ENCODE assay signal across 12 mouse cellular contexts in genomic region chr4:63232542-63233020, GRCm38 (mm10). TPM values are rescaled to one million over a fixed set of nuclear protein-coding genes. Genes with fewer than 3 reads are reported as not detected.
DNase-seq lines count a peak whose midpoint lies in the region; ATAC-seq and TF ChIP-seq lines count a peak whose summit lies in the region.
"Had no signal": no experiment of that assay in that cellular context is flagged by ENCODE, and none has a peak within 500 bp of the region (broad histone marks: within the 10 kb centered on the region; RNA-seq: fewer than 3 reads in every experiment).

No protein-coding gene starts in this region.

- no peak overlapping the region for H3K4me2 ChIP-seq in limb, embryonic 15.5 days
- no peak overlapping the region for H3K4me2 ChIP-seq in stomach, embryonic 16.5 days (ENCODE audit: low read depth, low read length)
- H3K4me2 ChIP-seq: midbrain, embryonic 13.5 days had no signal

- H3K4me3 ChIP-seq in limb, embryonic 15.5 days = no peak overlapping the region
- no peak overlapping the region for H3K4me3 ChIP-seq in limb, embryonic 10.5 days
- H3K4me3 ChIP-seq in kidney, adult 2 months (ENCODE audit: insufficient read depth, low read depth, low read length) = no peak overlapping the region
- no peak overlapping the region for H3K4me3 ChIP-seq in stomach, embryonic 16.5 days (replicated peaks; ENCODE audit: low read length)
- H3K4me3 ChIP-seq: midbrain, embryonic 13.5 days had no signal

- H3K27me3 ChIP-seq in limb, embryonic 15.5 days = no peaks in the 10 kb centered on the region
- no peaks in the 10 kb centered on the region for H3K27me3 ChIP-seq in limb, embryonic 10.5 days (ENCODE audit: low read depth, poor library complexity, severe bottlenecking)
- no peaks in the 10 kb centered on the region for H3K27me3 ChIP-seq in kidney, adult 2 months (replicated peaks; ENCODE audit: control insufficient read depth, insufficient read depth, low read length)
- no peaks in the 10 kb centered on the region for H3K27me3 ChIP-seq in stomach, embryonic 16.5 days (ENCODE audit: control insufficient read depth, insufficient read depth, low read length)
- H3K27me3 ChIP-seq: midbrain, embryonic 13.5 days had no signal

- TF ChIP-seq POLR2A in kidney, adult 2 months (IDR thresholded peaks at IDR 0.05; ENCODE audit: low read depth, low read length) = no peak

- H3K4me1 ChIP-seq in limb, embryonic 15.5 days = peaks cover 83% of the 10 kb centered on the region
- H3K4me1 ChIP-seq in limb, embryonic 10.5 days = peaks cover 30% of the 10 kb centered on the region
- H3K4me1 ChIP-seq in kidney, adult 2 months (ENCODE audit: control insufficient read depth, insufficient read depth, low read length) = peaks cover 73% of the 10 kb centered on the region
- H3K4me1 ChIP-seq in stomach, embryonic 16.5 days (ENCODE audit: control insufficient read depth, insufficient read depth, low read length) = peaks cover 44% of the 10 kb centered on the region

- peaks cover 38% of the 10 kb centered on the region for H3K36me3 ChIP-seq in limb, embryonic 15.5 days
- peaks cover 66% of the 10 kb centered on the region for H3K36me3 ChIP-seq in limb, embryonic 10.5 days
- no peaks in the 10 kb centered on the region for H3K36me3 ChIP-seq in kidney, adult 2 months (ENCODE audit: control insufficient read depth, insufficient read depth, low read length)
- H3K36me3 ChIP-seq in stomach, embryonic 16.5 days (ENCODE audit: control insufficient read depth, insufficient read depth, low read length) = no peaks in the 10 kb centered on the region
- H3K36me3 ChIP-seq: midbrain, embryonic 13.5 days had no signal

- TF ChIP-seq CTCF in kidney, adult 2 months (conservative IDR thresholded peaks at IDR 0.05; ENCODE audit: insufficient read depth, insufficient read length, low read depth, low read length) = no peak

- no peak for DNase-seq in cerebellum, postnatal 4 days (ENCODE audit: low spot score in 2 of 2)
- no peak for DNase-seq in limb, embryonic 10.5 days (ENCODE audit: low spot score)
- peak; percentile 96 for DNase-seq in kidney, adult 2 months
- no peak for DNase-seq in layer of hippocampus, postnatal 14 days (ENCODE audit: low spot score in 2 of 2)
- DNase-seq in right cerebral cortex, postnatal 10 days (ENCODE audit: low spot score in 2 of 2) = no peak
- DNase-seq: gastrocnemius, postnatal 10 days; lung, adult 18-20 months had no signal

- no peaks in the 10 kb centered on the region for H3K9me3 ChIP-seq in limb, embryonic 15.5 days
- H3K9me3 ChIP-seq in limb, embryonic 10.5 days (replicated peaks) = no peaks in the 10 kb centered on the region
- H3K9me3 ChIP-seq in stomach, embryonic 16.5 days (replicated peaks; ENCODE audit: control insufficient read depth, low read length) = no peaks in the 10 kb centered on the region
- H3K9me3 ChIP-seq: midbrain, embryonic 13.5 days had no signal

- H3K27ac ChIP-seq in limb, embryonic 15.5 days = peak overlapping the region; percentile 76
- no peak overlapping the region for H3K27ac ChIP-seq in limb, embryonic 10.5 days
- H3K27ac ChIP-seq in kidney, adult 2 months (ENCODE audit: insufficient read depth, low read depth, low read length) = peak overlapping the region; percentile 96
- H3K27ac ChIP-seq in stomach, embryonic 16.5 days (ENCODE audit: low read length) = peak overlapping the region; percentile 69
- H3K27ac ChIP-seq: midbrain, embryonic 13.5 days had no signal

- H3K9ac ChIP-seq in limb, embryonic 15.5 days = no peak overlapping the region
- H3K9ac ChIP-seq in stomach, embryonic 16.5 days (ENCODE audit: low read length) = 0 out of 2 replicates have a peak overlapping the region, but pooled peaks have one; percentile 7
- H3K9ac ChIP-seq: midbrain, embryonic 13.5 days had no signal

- ATAC-seq in cerebellum, adult (ENCODE audit: insufficient number of reproducible peaks, low FRiP score, low TSS enrichment) = peak; percentile 50
- ATAC-seq in limb, embryonic 15.5 days (ENCODE audit: insufficient number of reproducible peaks, low FRiP score, low TSS enrichment, low read depth) = no peak
- no peak for ATAC-seq in stomach, embryonic 16.5 days (ENCODE audit: insufficient read depth, low FRiP score)
- ATAC-seq: midbrain, embryonic 13.5 days had no signal

- 54% methylated on average over 2 of the region's 2 CpGs for WGBS in limb, embryonic 15.5 days
- WGBS in limb, embryonic 10.5 days = 55% methylated on average over 2 of the region's 2 CpGs
- WGBS in kidney, adult 2 months = 23% methylated on average over 2 of the region's 2 CpGs
- 27% methylated on average over 2 of the region's 2 CpGs for WGBS in stomach, embryonic 16.5 days

RNA-seq across cellular contexts. Expression of gene Col27a1, which starts 18.8 kb away (rescaled TPM):
- 25.5 and 32.6 TPM in 2 replicates for polyA plus RNA-seq in limb, embryonic 15.5 days (2015; fragmentation: Nextera tagmentation; extraction: Ambion mirVana)
- polyA plus RNA-seq in limb, embryonic 10.5 days (2016; fragmentation: Nextera tagmentation; extraction: Ambion mirVana) = 7.4 and 9.4 TPM in 2 replicates
- polyA plus RNA-seq in kidney, adult 2 months (2012; rRNA removed) = 23.1 and 31.7 TPM in 2 replicates
- 13.3 and 15.0 TPM in 2 replicates for polyA plus RNA-seq in stomach, embryonic 16.5 days (2015; fragmentation: Nextera tagmentation; extraction: Ambion mirVana)
- 1 to 10 TPM; 3.1 to 3.8 TPM for total RNA-seq in layer of hippocampus, postnatal 14 days (2021)
- total RNA-seq: MEL had no signal
